8 mouse cellular contexts compared by ENCODE assay signal in the genomic region with DNA sequence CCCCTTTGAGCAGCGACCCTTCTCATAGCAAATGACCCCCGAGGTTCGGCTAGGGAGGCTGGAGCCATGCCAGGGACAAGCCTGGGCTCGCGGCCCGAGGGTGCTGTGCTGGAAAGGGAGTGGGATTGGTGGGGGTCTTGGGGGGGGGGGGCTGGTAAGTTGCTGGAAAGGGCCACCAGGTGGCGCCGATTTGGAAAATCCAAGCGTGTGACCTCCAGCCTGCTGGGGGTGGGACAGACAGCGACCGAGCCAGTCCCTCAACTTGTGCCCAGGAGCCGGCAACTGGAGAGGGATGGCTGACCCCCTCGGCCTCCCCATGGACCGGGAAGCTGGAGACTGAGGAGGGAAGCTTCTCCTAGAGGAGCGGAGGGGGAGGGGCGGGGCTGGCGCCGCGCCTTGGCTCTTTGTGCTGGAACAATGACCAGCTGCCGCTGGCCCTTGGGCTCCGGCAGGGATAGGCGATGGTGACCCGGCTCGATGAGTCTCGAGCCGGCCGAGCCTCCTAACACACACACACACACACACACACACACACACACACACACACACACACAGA. TPM values are rescaled to one million over a fixed set of nuclear protein-coding genes. Genes with fewer than 3 reads are reported as not detected.
A peak's percentile ranks its signal among the peaks of the same experiment; 100 is the strongest.
DNase-seq lines count a peak whose midpoint lies in the region; ATAC-seq and TF ChIP-seq lines count a peak whose summit lies in the region.

No protein-coding gene starts in this region.

- no peak for TF ChIP-seq EP300 in stomach, postnatal 0 days (optimal IDR thresholded peaks at IDR 0.05)

- H3K36me3 ChIP-seq in limb, embryonic 13.5 days = peaks cover 17% of the 10 kb centered on the region
- no peaks in the 10 kb centered on the region for H3K36me3 ChIP-seq in midbrain, embryonic 16.5 days (ENCODE audit: control insufficient read depth, insufficient read depth, low read length)
- no peaks in the 10 kb centered on the region; the same call in 1 of the 2 replicates for H3K36me3 ChIP-seq in stomach, postnatal 0 days (ENCODE audit: control insufficient read depth, insufficient read depth, low read length)

- peak overlapping the region; percentile 91 for H3K4me2 ChIP-seq in limb, embryonic 13.5 days (replicated peaks)
- H3K4me2 ChIP-seq in midbrain, embryonic 16.5 days (ENCODE audit: low read length) = peak overlapping the region; percentile 89
- peak overlapping the region; percentile 95 for H3K4me2 ChIP-seq in stomach, postnatal 0 days (replicated peaks; ENCODE audit: low read depth)

- TF ChIP-seq CTCF in stomach, postnatal 0 days (IDR thresholded peaks at IDR 0.05; ENCODE audit: low read depth) = peak; percentile 67

- no peak for ATAC-seq in CD4-positive, CD25-positive, alpha-beta regulatory T cell, adult 4 months
- ATAC-seq in limb, embryonic 13.5 days (ENCODE audit: low FRiP score, low read depth) = peak; percentile 10
- ATAC-seq in midbrain, embryonic 16.5 days = peak; percentile 75
- ATAC-seq in stomach, postnatal 0 days (ENCODE audit: low FRiP score, low TSS enrichment) = peak; percentile 10; the same call in 1 of the 2 replicates

- peak; percentile 60 for DNase-seq in CD4-positive, CD25-positive, alpha-beta regulatory T cell, adult 2 months (ENCODE audit: low read depth, low spot score)
- DNase-seq in embryo, embryonic 10 days (ENCODE audit: low spot score) = peak; percentile 89
- DNase-seq in heart, adult 11 months = peak; percentile 99
- peak; percentile 88 for DNase-seq in kidney, adult 18-20 months
- peak; percentile 86 for DNase-seq in stomach, postnatal 0 days (ENCODE audit: low spot score)

- H3K27ac ChIP-seq in limb, embryonic 13.5 days = peak overlapping the region; percentile 99
- peak overlapping the region; percentile 90 for H3K27ac ChIP-seq in midbrain, embryonic 16.5 days (ENCODE audit: low read length)
- H3K27ac ChIP-seq in stomach, postnatal 0 days (replicated peaks) = peak overlapping the region; percentile 99

- 0% methylated on average over 14 of the region's 27 CpGs for WGBS in limb, embryonic 13.5 days
- WGBS in midbrain, embryonic 16.5 days = under 1% methylated on average over 27 of the region's 27 CpGs
- WGBS in stomach, postnatal 0 days = 0% methylated on average over 21 of the region's 27 CpGs

- peak overlapping the region; percentile 79 for H3K4me3 ChIP-seq in limb, embryonic 13.5 days
- peak overlapping the region; percentile 68 for H3K4me3 ChIP-seq in midbrain, embryonic 16.5 days (ENCODE audit: low read depth, low read length)
- H3K4me3 ChIP-seq in stomach, postnatal 0 days (ENCODE audit: low read depth, low read length) = peak overlapping the region; percentile 63

- peak overlapping the region; percentile 96 for H3K9ac ChIP-seq in limb, embryonic 13.5 days
- peak overlapping the region; percentile 69 for H3K9ac ChIP-seq in midbrain, embryonic 16.5 days (ENCODE audit: low read depth, low read length)
- peak overlapping the region; percentile 85 for H3K9ac ChIP-seq in stomach, postnatal 0 days (ENCODE audit: low read length)

- no peaks in the 10 kb centered on the region for H3K27me3 ChIP-seq in limb, embryonic 13.5 days
- H3K27me3 ChIP-seq in midbrain, embryonic 16.5 days (ENCODE audit: control insufficient read depth, insufficient read depth, low read depth, low read length) = no peaks in the 10 kb centered on the region
- no peaks in the 10 kb centered on the region for H3K27me3 ChIP-seq in stomach, postnatal 0 days (ENCODE audit: control insufficient read depth, insufficient read depth, low read length)

- H3K9me3 ChIP-seq in limb, embryonic 13.5 days = no peaks in the 10 kb centered on the region
- H3K9me3 ChIP-seq in midbrain, embryonic 16.5 days (replicated peaks; ENCODE audit: control insufficient read depth, low read length, poor library complexity, severe bottlenecking) = no peaks in the 10 kb centered on the region
- H3K9me3 ChIP-seq in stomach, postnatal 0 days (ENCODE audit: control insufficient read depth, low read length) = no peaks in the 10 kb centered on the region

- peaks cover 81% of the 10 kb centered on the region for H3K4me1 ChIP-seq in limb, embryonic 13.5 days
- H3K4me1 ChIP-seq in midbrain, embryonic 16.5 days (ENCODE audit: control insufficient read depth, insufficient read depth, low read length) = peaks cover 31% of the 10 kb centered on the region
- peaks cover 7% of the 10 kb centered on the region for H3K4me1 ChIP-seq in stomach, postnatal 0 days (replicated peaks; ENCODE audit: control insufficient read depth, insufficient read depth)

RNA-seq across cellular contexts. Expression of gene Lzts2, which starts 3.1 kb away (rescaled TPM):
- polyA plus RNA-seq in CD4-positive, CD25-positive, alpha-beta regulatory T cell, adult 4 months (2017; shearing (Covaris generic)) = 1 to 10 TPM in 1 of 2 experiments, under 1 TPM in 1; 0.54 to 1.6 TPM
- 68.8 and 68.9 TPM in 2 replicates for polyA plus RNA-seq in limb, embryonic 13.5 days (2015; fragmentation: Nextera tagmentation; extraction: Ambion mirVana)
- 15.5 and 17.2 TPM in 2 replicates for polyA plus RNA-seq in midbrain, embryonic 16.5 days (2015; fragmentation: Nextera tagmentation; extraction: Ambion mirVana)
- 40.1 and 45.0 TPM in 2 replicates for polyA plus RNA-seq in stomach, postnatal 0 days (2015; fragmentation: Nextera tagmentation; extraction: Ambion mirVana)

RNA-seq across cellular contexts. Expression of gene Mrpl43, which starts 11.1 kb away (rescaled TPM):
- polyA plus RNA-seq in CD4-positive, CD25-positive, alpha-beta regulatory T cell, adult 4 months (2017; shearing (Covaris generic)) = 10 to 100 TPM; 45.8 to 63.1 TPM
- 69.2 and 76.3 TPM in 2 replicates for polyA plus RNA-seq in limb, embryonic 13.5 days (2015; fragmentation: Nextera tagmentation; extraction: Ambion mirVana)
- polyA plus RNA-seq in midbrain, embryonic 16.5 days (2015; fragmentation: Nextera tagmentation; extraction: Ambion mirVana) = 88.6 and 92.9 TPM in 2 replicates
- polyA plus RNA-seq in stomach, postnatal 0 days (2015; fragmentation: Nextera tagmentation; extraction: Ambion mirVana) = 67.2 and 67.3 TPM in 2 replicates

RNA-seq across cellular contexts. Expression of gene Twnk, which starts 11.8 kb away (rescaled TPM):
- 10 to 100 TPM in 1 of 2 experiments, 1 to 10 TPM in 1; 8.6 to 20.3 TPM for polyA plus RNA-seq in CD4-positive, CD25-positive, alpha-beta regulatory T cell, adult 4 months (2017; shearing (Covaris generic))
- polyA plus RNA-seq in limb, embryonic 13.5 days (2015; fragmentation: Nextera tagmentation; extraction: Ambion mirVana) = 22.7 and 24.1 TPM in 2 replicates
- polyA plus RNA-seq in midbrain, embryonic 16.5 days (2015; fragmentation: Nextera tagmentation; extraction: Ambion mirVana) = 13.6 and 16.0 TPM in 2 replicates
- 7.9 and 8.5 TPM in 2 replicates for polyA plus RNA-seq in stomach, postnatal 0 days (2015; fragmentation: Nextera tagmentation; extraction: Ambion mirVana)

RNA-seq across cellular contexts. Expression of gene Pdzd7, which starts 28.2 kb away (rescaled TPM):
- not detected for polyA plus RNA-seq in CD4-positive, CD25-positive, alpha-beta regulatory T cell, adult 4 months (2017; shearing (Covaris generic))
- 0.41 and 0.56 TPM in 2 replicates for polyA plus RNA-seq in limb, embryonic 13.5 days (2015; fragmentation: Nextera tagmentation; extraction: Ambion mirVana)
- polyA plus RNA-seq in midbrain, embryonic 16.5 days (2015; fragmentation: Nextera tagmentation; extraction: Ambion mirVana) = 2.9 and 3.9 TPM in 2 replicates
- 0.33 TPM in 2 replicates for polyA plus RNA-seq in stomach, postnatal 0 days (2015; fragmentation: Nextera tagmentation; extraction: Ambion mirVana)

RNA-seq across cellular contexts. Expression of gene Sema4g, which starts 28.4 kb away (rescaled TPM):
- polyA plus RNA-seq in CD4-positive, CD25-positive, alpha-beta regulatory T cell, adult 4 months (2017; shearing (Covaris generic)) = under 1 TPM; 0.14 to 0.31 TPM
- 6.9 and 7.4 TPM in 2 replicates for polyA plus RNA-seq in limb, embryonic 13.5 days (2015; fragmentation: Nextera tagmentation; extraction: Ambion mirVana)
- 16.5 and 16.9 TPM in 2 replicates for polyA plus RNA-seq in midbrain, embryonic 16.5 days (2015; fragmentation: Nextera tagmentation; extraction: Ambion mirVana)
- polyA plus RNA-seq in stomach, postnatal 0 days (2015; fragmentation: Nextera tagmentation; extraction: Ambion mirVana) = 1.4 and 1.8 TPM in 2 replicates
